8 mouse cellular contexts compared by ENCODE assay signal in genomic region chr6:99204780-99205586, GRCm38 (mm10).
DNase-seq lines count a peak whose midpoint lies in the region; ATAC-seq lines count a peak whose summit lies in the region.

No protein-coding gene starts in this region.

- H3K4me1 ChIP-seq in kidney, embryonic 16.5 days (ENCODE audit: insufficient read depth, low read length) = peaks cover 52% of the 10 kb centered on the region
- H3K4me1 ChIP-seq in limb, embryonic 11.5 days (ENCODE audit: control insufficient read depth, insufficient read depth, low read length) = peaks cover 41% of the 10 kb centered on the region

- WGBS in kidney, embryonic 16.5 days = 13% methylated on average over 7 of the region's 7 CpGs
- WGBS in limb, embryonic 11.5 days = 3% methylated on average over 7 of the region's 7 CpGs

- no peak for DNase-seq in kidney, adult 9 months
- DNase-seq in embryo, embryonic 10 days (ENCODE audit: low spot score) = peak; percentile 63
- peak; percentile 40 for DNase-seq in limb, embryonic 11.5 days (ENCODE audit: low spot score)
- no peak for DNase-seq in B cell, adult 2 months
- no peak for DNase-seq in layer of hippocampus, adult 11-12 months (ENCODE audit: low spot score)

- H3K9me3 ChIP-seq in kidney, embryonic 16.5 days (ENCODE audit: low read length) = no peaks in the 10 kb centered on the region
- no peaks in the 10 kb centered on the region for H3K9me3 ChIP-seq in limb, embryonic 11.5 days (ENCODE audit: control insufficient read depth, low read length)

- H3K9ac ChIP-seq in kidney, embryonic 16.5 days (replicated peaks; ENCODE audit: low read length) = no peak overlapping the region
- H3K9ac ChIP-seq in limb, embryonic 11.5 days (ENCODE audit: low read length) = no peak overlapping the region

- no peaks in the 10 kb centered on the region for H3K36me3 ChIP-seq in kidney, embryonic 16.5 days (ENCODE audit: insufficient read depth, low read length)
- no peaks in the 10 kb centered on the region for H3K36me3 ChIP-seq in limb, embryonic 11.5 days (ENCODE audit: control insufficient read depth, insufficient read depth, low read length)

- no peak overlapping the region for H3K27ac ChIP-seq in kidney, embryonic 16.5 days (ENCODE audit: low read length)
- H3K27ac ChIP-seq in limb, embryonic 11.5 days (replicated peaks; ENCODE audit: low read depth, low read length) = 0 out of 2 replicates have a peak overlapping the region, but pooled peaks have one; percentile 22

- H3K4me3 ChIP-seq in kidney, embryonic 16.5 days (ENCODE audit: low read length) = no peak overlapping the region
- no peak overlapping the region for H3K4me3 ChIP-seq in limb, embryonic 11.5 days (ENCODE audit: low read depth, low read length)

- H3K4me2 ChIP-seq in kidney, embryonic 16.5 days (replicated peaks; ENCODE audit: low read depth, low read length) = 0 out of 2 replicates have a peak overlapping the region, but pooled peaks have one; percentile 49
- H3K4me2 ChIP-seq in limb, embryonic 11.5 days (ENCODE audit: low read depth, severe bottlenecking) = peak overlapping the region; percentile 41

- no peaks in the 10 kb centered on the region for H3K27me3 ChIP-seq in kidney, embryonic 16.5 days (ENCODE audit: insufficient read depth, low read length)
- 0 out of 2 replicates have a peak, but pooled peaks cover 2% of the 10 kb centered on the region for H3K27me3 ChIP-seq in limb, embryonic 11.5 days (ENCODE audit: control insufficient read depth, insufficient read depth, low read length)

- no peak for ATAC-seq in kidney, embryonic 16.5 days (ENCODE audit: low FRiP score, low TSS enrichment)
- no peak for ATAC-seq in limb, embryonic 11.5 days (ENCODE audit: insufficient number of reproducible peaks, low FRiP score, low TSS enrichment, low read depth)
- ATAC-seq in neutrophil, adult 5-6 weeks (ENCODE audit: extremely low read depth, insufficient number of reproducible peaks, low FRiP score, poor library complexity, severe bottlenecking) = peak; percentile 70
- no peak for ATAC-seq in activated CD4-positive, CD25-positive, alpha-beta regulatory T cell, adult 4 months

Comparison
In these comparisons a context has a peak if more than half of its experiments do, and no peak if none do; other contexts are left out.
1. DNase-seq: peak in embryo, embryonic 10 days (single experiment) and limb, embryonic 11.5 days (single experiment); none in kidney, adult 9 months (single experiment), B cell, adult 2 months (0 of 2) and layer of hippocampus, adult 11-12 months (single experiment).